Mouse (Mus musculus): ENCODE measurements around the gene Gse1. TPM values are rescaled to one million over a fixed set of nuclear protein-coding genes. Genes with fewer than 3 reads are reported as not detected.

Gse1 gene
- polyA plus RNA-seq, 1 experiment: 24.0 TPM

GRCm38 (mm10) chr8:120449139-120449538 lies 220.9 kb downstream of the Gse1 start:
- no peak for DNase-seq (ENCODE audit: low read depth)

- no peak for DNase-seq (ENCODE audit: low read depth)
These were observed 221.4 kb downstream of the Gse1 start for GRCm38 (mm10) chr8:120449608-120450031.

- no peak for DNase-seq (ENCODE audit: low read depth)
These were observed 223.9 kb downstream of the Gse1 start for GRCm38 (mm10) chr8:120452111-120452510.

GRCm38 (mm10) chr8:120454404-120454803 lies 226.1 kb downstream of the Gse1 start:
- no peak for DNase-seq (ENCODE audit: low read depth)

GRCm38 (mm10) chr8:120460375-120460774 lies 232.1 kb downstream of the Gse1 start:
- no peak for DNase-seq (ENCODE audit: low read depth)

GRCm38 (mm10) chr8:120462119-120462551 lies 233.9 kb downstream of the Gse1 start:
- no peak for DNase-seq (ENCODE audit: low read depth)

- no peak for DNase-seq (ENCODE audit: low read depth)
These were observed 234.4 kb downstream of the Gse1 start for GRCm38 (mm10) chr8:120462611-120463010.

- DNase-seq (ENCODE audit: low read depth): no peak
These were observed 235.8 kb downstream of the Gse1 start for GRCm38 (mm10) chr8:120463918-120464584.

GRCm38 (mm10) chr8:120464585-120464937 lies 236.3 kb downstream of the Gse1 start:
- no peak for DNase-seq (ENCODE audit: low read depth)

GRCm38 (mm10) chr8:120465710-120466109 lies 237.5 kb downstream of the Gse1 start:
- DNase-seq (ENCODE audit: low read depth): no peak

GRCm38 (mm10) chr8:120466266-120466665 lies 238.0 kb downstream of the Gse1 start:
- no peak for DNase-seq (ENCODE audit: low read depth)

GRCm38 (mm10) chr8:120467598-120467997 lies 239.3 kb downstream of the Gse1 start:
- no peak for DNase-seq (ENCODE audit: low read depth)

- no peak for DNase-seq (ENCODE audit: low read depth)
These were observed 241.9 kb downstream of the Gse1 start for GRCm38 (mm10) chr8:120470170-120470569.

- no peak for DNase-seq (ENCODE audit: low read depth)
These were observed 242.9 kb downstream of the Gse1 start for GRCm38 (mm10) chr8:120471166-120471565.

- no peak for DNase-seq (ENCODE audit: low read depth)
These were observed 243.5 kb downstream of the Gse1 start for GRCm38 (mm10) chr8:120471752-120472151.

GRCm38 (mm10) chr8:120472230-120472629 lies 244.0 kb downstream of the Gse1 start:
- DNase-seq (ENCODE audit: low read depth): no peak

- no peak for DNase-seq (ENCODE audit: low read depth)
These were observed 245.6 kb downstream of the Gse1 start for GRCm38 (mm10) chr8:120473729-120474364.

GRCm38 (mm10) chr8:120474496-120475235 lies 246.4 kb downstream of the Gse1 start:
- no peak for DNase-seq (ENCODE audit: low read depth)

GRCm38 (mm10) chr8:120475462-120476201 lies 247.4 kb downstream of the Gse1 start:
- no peak for DNase-seq (ENCODE audit: low read depth)

- no peak for DNase-seq (ENCODE audit: low read depth)
These were observed 248.7 kb downstream of the Gse1 start for GRCm38 (mm10) chr8:120476711-120477575.

GRCm38 (mm10) chr8:120478754-120479153 lies 250.5 kb downstream of the Gse1 start:
- no peak for DNase-seq (ENCODE audit: low read depth)
